Mouse (Mus musculus): ENCODE data around the gene Prkab2.

GRCm38 (mm10) chr3:97624611-97625010 is 33.4 kb upstream of the Prkab2 start:
- TF ChIP-seq CTCF (IDR thresholded peaks at IDR 0.05; ENCODE audit: extremely low read depth, insufficient read depth, low read length): no peak
- TF ChIP-seq POLR2A (IDR thresholded peaks at IDR 0.05; ENCODE audit: extremely low read depth, insufficient read depth, low read length): no peak

Measured in cortical plate, adult 2 months (tissue).